Mouse (Mus musculus) cerebellum, adult 9-10 months (tissue): ENCODE measurements at regions not wholly inside any gene's neighbourhood (a gene's known extent, or its start where the extent isn't known, plus 50 kb on each side); places are given as distances from the start of the nearest gene placed in this dataset.

Experiments
- DNase-seq: peaks from one replicate; pipeline ENCODE4 v3.0.0; 2022

GRCm38 (mm10) chr17:54065187-54065795 is 74.8 kb upstream of the Sult1c1 start:
- DNase-seq = peak; percentile 5

- DNase-seq = peak; percentile 14
Measured at GRCm38 (mm10) chr17:54061280-54061679, 70.8 kb upstream of the Sult1c1 start.
